Mouse (Mus musculus) E14TG2a.4 (cell line): ENCODE measurements at regions not wholly inside any gene's neighbourhood (a gene's known extent, or its start where the extent isn't known, plus 50 kb on each side); places are given as distances from the start of the nearest gene placed in this dataset.

Experiments
- CTCF ChIP-seq: conservative IDR thresholded peaks from 2 replicates; pipeline ENCODE4 v1.5.1; 2014; ENCODE audit warnings: low read length
- POU5F1 ChIP-seq: IDR thresholded peaks from 2 replicates; pipeline ENCODE4 v1.6.1; 2014; ENCODE audit warnings: low read length, borderline replicate concordance

- no peak for TF ChIP-seq CTCF
- no peak for TF ChIP-seq POU5F1
Measured at GRCm38 (mm10) chr1:64305427-64306213, 183.5 kb upstream of the Klf7 start.
